Mouse (Mus musculus) CH12.LX (cell line): ENCODE measurements at regions not wholly inside any gene's neighbourhood (a gene's known extent, or its start where the extent isn't known, plus 50 kb on each side); places are given as distances from the start of the nearest gene placed in this dataset.

Source experiments
- DNase-seq: peaks from one replicate; pipeline ENCODE4 v3.0.0-alpha.2; 2013; ENCODE audit errors: extremely low read depth
- H3K27ac ChIP-seq: 2 replicates; pipeline ENCODE4 v1.5.1; 2012; ENCODE audit warnings: low read depth, mild to moderate bottlenecking, control low read depth, moderate library complexity; ENCODE audit not compliant: insufficient read depth
- H3K27me3 ChIP-seq: replicated peaks from 2 replicates; pipeline ENCODE3; 2012; ENCODE audit warnings: inconsistent platforms
- H3K36me3 ChIP-seq, 2 experiments: replicated peaks in 1 of 2; 2 replicates each; pipeline versions ENCODE3 to v1.6.1; 2012; ENCODE audit warnings: inconsistent platforms in 1 of 2, low read length in 1 of 2, mild to moderate bottlenecking in 1 of 2, mixed read lengths in 1 of 2, moderate library complexity in 1 of 2; ENCODE audit not compliant: control insufficient read depth in 1 of 2, insufficient read depth in 1 of 2
- H3K4me1 ChIP-seq, 2 experiments: 2 replicates each; pipeline ENCODE4 v1.6.1; 2012; ENCODE audit warnings: inconsistent platforms in 1 of 2, moderate library complexity in 1 of 2; ENCODE audit not compliant: insufficient read depth in 2 of 2, control insufficient read depth in 1 of 2
- H3K4me2 ChIP-seq: 2 replicates; pipeline ENCODE4 v1.6.1; 2012; ENCODE audit warnings: low read depth, mild to moderate bottlenecking, control low read depth; ENCODE audit not compliant: poor library complexity, insufficient read depth, severe bottlenecking
- H3K4me3 ChIP-seq, 3 experiments: fragments of 150-350 bp in 1 of 3; sonication (generic) in 1 of 3; replicated peaks in 1 of 3; 2 replicates each; pipeline versions ENCODE3 to v1.5.1; 2011 to 2012; ENCODE audit warnings: low read depth in 2 of 3, low read length in 2 of 3, mild to moderate bottlenecking in 2 of 3, moderate library complexity in 2 of 3, control low read depth in 1 of 3, improper control_type of control experiment in 1 of 3, inconsistent platforms in 1 of 3, mixed read lengths in 1 of 3; ENCODE audit not compliant: poor library complexity in 1 of 3
- H3K79me2 ChIP-seq: replicated peaks from 2 replicates; pipeline ENCODE4 v1.6.1; 2012; ENCODE audit warnings: mild to moderate bottlenecking, moderate library complexity; ENCODE audit not compliant: control insufficient read depth, poor library complexity, insufficient read depth, severe bottlenecking; ENCODE audit errors: extremely low read depth
- H3K9ac ChIP-seq: 2 replicates; pipeline ENCODE4 v1.6.1; 2012; ENCODE audit warnings: low read depth, mild to moderate bottlenecking, control low read depth, moderate library complexity; ENCODE audit not compliant: insufficient read depth
- H3K9me3 ChIP-seq: replicated peaks from 2 replicates; pipeline ENCODE3; 2012; ENCODE audit warnings: low read length, inconsistent platforms, mixed read lengths
- CTCF ChIP-seq, 2 experiments: IDR thresholded peaks in 1 of 2; conservative IDR thresholded peaks in 1 of 2; 2 replicates each; pipeline ENCODE4 v1.5.1; 2011 to 2012; ENCODE audit warnings: low read depth in 2 of 2, low read length in 2 of 2, improper control_type of control experiment in 1 of 2, inconsistent platforms in 1 of 2, mild to moderate bottlenecking in 1 of 2, moderate library complexity in 1 of 2
- JUND ChIP-seq: conservative IDR thresholded peaks from 2 replicates; pipeline ENCODE4 v1.6.1; 2011; ENCODE audit warnings: low read depth, low read length, improper control_type of control experiment
- KAT2A ChIP-seq: IDR thresholded peaks from 2 replicates; pipeline ENCODE4 v1.6.1; 2012; ENCODE audit warnings: low read length, improper control_type of control experiment, inconsistent platforms; ENCODE audit not compliant: insufficient replicate concordance
- MAZ ChIP-seq: IDR thresholded peaks from 2 replicates; pipeline ENCODE4 v1.6.1; 2012; ENCODE audit warnings: low read depth, mild to moderate bottlenecking, inconsistent platforms, low read length, improper control_type of control experiment, moderate library complexity
- MYC ChIP-seq: IDR thresholded peaks from 2 replicates; pipeline ENCODE4 v1.6.1; 2011; ENCODE audit warnings: low read depth, mild to moderate bottlenecking, improper control_type of control experiment, low read length
- NELFE ChIP-seq: IDR thresholded peaks from 2 replicates; pipeline ENCODE4 v1.6.1; 2011; ENCODE audit warnings: low read depth, low read length, improper control_type of control experiment
- RCOR1 ChIP-seq: conservative IDR thresholded peaks from 2 replicates; pipeline ENCODE4 v1.6.1; 2012; ENCODE audit warnings: low read depth, mild to moderate bottlenecking, inconsistent platforms, low read length, improper control_type of control experiment
- SMC3 ChIP-seq: IDR thresholded peaks from 2 replicates; pipeline ENCODE4 v1.6.1; 2011; ENCODE audit warnings: low read depth, low read length, improper control_type of control experiment
- ZKSCAN1 ChIP-seq: IDR thresholded peaks from 2 replicates; pipeline ENCODE4 v1.6.1; 2012; ENCODE audit warnings: low read depth, inconsistent platforms, low read length, improper control_type of control experiment, borderline replicate concordance
- ZMIZ1 ChIP-seq: IDR thresholded peaks from 2 replicates; pipeline ENCODE4 v1.6.1; 2012; ENCODE audit warnings: low read depth, mild to moderate bottlenecking, inconsistent platforms, low read length, improper control_type of control experiment
- dilution Hi-C: fragments of 300-500 bp; cut with MboI; formaldehyde crosslinking; loops from 2 replicates; pipeline ENCODE4 v1.14.3; 2020; ENCODE audit warnings: low sequenced_read_pairs; ENCODE audit not compliant: extremely low pct_unique_long_range_greater_than_20kb, extremely low pct_ligation_motif_present
- in situ Hi-C: fragments of 300-500 bp; cut with MboI; formaldehyde crosslinking; loops from 3 replicates; pipeline ENCODE4 v1.14.3; 2019; ENCODE audit warnings: low sequenced_read_pairs, low pct_ligation_motif_present, low pct_unique_long_range_greater_than_20kb, mixed read lengths

DNA sequence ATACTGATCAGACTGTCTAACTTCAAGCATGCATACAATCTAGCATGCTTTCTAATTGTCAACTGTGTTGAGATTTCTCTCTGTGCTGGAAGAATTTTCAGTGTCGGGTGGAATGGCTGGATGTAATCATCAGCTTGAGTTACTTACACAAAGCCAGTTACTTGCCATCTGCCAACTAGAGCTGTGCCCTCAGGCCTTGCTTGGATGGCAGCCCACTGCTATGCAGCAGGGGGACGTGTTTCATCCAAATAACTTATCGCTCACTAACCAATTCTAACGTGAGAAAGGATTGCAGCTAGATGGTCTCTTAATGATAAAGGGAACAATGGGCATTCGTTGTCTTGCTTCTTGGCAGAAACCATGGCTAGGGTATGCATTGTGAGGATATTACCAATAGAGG is 131.3 kb upstream of the Peli2 start:
- Histone ChIP-seq H3K79me2 (no peaks in the 10 kb centered on the region), H3K4me2 (no peak overlapping the region), H3K9ac (no peak overlapping the region), H3K9me3 (no peaks in the 10 kb centered on the region), H3K36me3 (no peaks in the 10 kb centered on the region), H3K27ac (no peak overlapping the region), H3K27me3 (no peaks in the 10 kb centered on the region), H3K4me1 (0 out of 4 replicates have a peak, but pooled peaks cover 0 to 2% of the 10 kb centered on the region in 2 experiments), H3K4me3 (no peak overlapping the region)
- TF ChIP-seq MAZ (no peak), ZMIZ1 (no peak), CTCF (conservative IDR thresholded peaks at IDR 0.05 in 1 of 2, IDR thresholded peaks at IDR 0.05 in 1 of 2; ENCODE audit: low read depth in 2 of 2, low read length in 2 of 2) (no peak), ZKSCAN1 (no peak), JUND (no peak)
- DNase-seq, result no peak
- in situ Hi-C loops, result no loop called here
- dilution Hi-C loops, result no loop called here

DNA sequence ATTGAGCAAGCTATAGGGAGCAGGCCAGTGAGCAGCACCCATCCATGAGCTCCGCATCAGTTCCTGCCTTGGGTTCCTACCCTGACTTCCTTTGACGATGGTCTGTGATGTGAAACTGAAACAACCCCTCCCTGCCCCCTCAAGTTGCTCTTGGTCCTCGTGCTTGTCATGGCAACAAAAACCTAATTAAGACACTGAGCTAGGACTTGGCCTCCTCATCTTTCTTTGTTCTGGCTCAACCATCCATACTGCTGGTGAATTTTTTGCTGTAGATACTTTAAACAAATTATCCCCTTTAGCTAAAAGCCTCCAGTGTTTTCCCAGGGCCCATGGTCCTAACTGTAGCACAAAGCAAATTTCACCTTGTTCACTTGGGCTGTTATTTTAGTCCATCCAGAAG is 129.9 kb upstream of the Peli2 start:
- dilution Hi-C loops, result no loop called here

DNA sequence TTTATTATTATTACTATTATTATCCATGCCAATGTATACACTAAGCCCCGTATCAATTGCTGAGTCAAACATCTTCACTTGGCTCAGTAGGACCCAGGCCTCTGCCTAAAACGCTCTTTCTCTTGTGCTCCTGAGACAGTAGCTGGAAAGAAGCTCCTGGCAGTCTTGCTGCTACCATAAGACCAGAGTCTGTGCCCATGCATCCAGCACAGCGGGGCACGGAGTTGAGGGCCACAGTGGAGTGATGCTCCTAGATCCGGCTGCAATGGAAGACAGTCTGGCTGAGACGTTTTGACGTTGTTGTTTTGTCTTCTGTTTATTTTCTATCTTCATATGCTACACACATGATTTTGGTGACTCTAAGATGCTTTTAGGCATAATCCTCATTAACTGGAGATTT is 129.1 kb upstream of the Peli2 start:
- no peak overlapping the region for H3K27ac ChIP-seq
- dilution Hi-C loops, result no loop called here
- no peak overlapping the region for H3K4me2 ChIP-seq
- no peaks in the 10 kb centered on the region for H3K79me2 ChIP-seq
- DNase-seq, result no peak
- no peak overlapping the region for H3K9ac ChIP-seq
- 0 out of 4 replicates have a peak, but pooled peaks cover 0 to 2% of the 10 kb centered on the region in 2 experiments for H3K4me1 ChIP-seq
- no peak for TF ChIP-seq KAT2A
- TF ChIP-seq NELFE, result no peak
- no peak for TF ChIP-seq CTCF (conservative IDR thresholded peaks at IDR 0.05 in 1 of 2, IDR thresholded peaks at IDR 0.05 in 1 of 2; ENCODE audit: low read depth in 2 of 2, low read length in 2 of 2)
- TF ChIP-seq, all 38 proteins: peak for 0
- Histone ChIP-seq H3K4me3 (no peak overlapping the region), H3K9me3 (no peaks in the 10 kb centered on the region), H3K36me3 (no peaks in the 10 kb centered on the region), H3K27me3 (no peaks in the 10 kb centered on the region)
- in situ Hi-C loops, result no loop called here

More for the DNA sequence above, 129.9 kb upstream of the Peli2 start:
- no peak for TF ChIP-seq MYC
- TF ChIP-seq KAT2A, result no peak
- no peak for TF ChIP-seq SMC3
- no peak for TF ChIP-seq RCOR1
- Histone ChIP-seq H3K36me3 (no peaks in the 10 kb centered on the region), H3K9ac (no peak overlapping the region), H3K27me3 (no peaks in the 10 kb centered on the region), H3K79me2 (no peaks in the 10 kb centered on the region), H3K4me3 (no peak overlapping the region), H3K9me3 (no peaks in the 10 kb centered on the region), H3K27ac (no peak overlapping the region), H3K4me1 (0 out of 4 replicates have a peak, but pooled peaks cover 0 to 2% of the 10 kb centered on the region in 2 experiments), H3K4me2 (no peak overlapping the region)
- peak; percentile 6 for DNase-seq
- in situ Hi-C loops, result no loop called here
